Mouse (Mus musculus) kidney, embryonic 14.5 days (tissue): ENCODE measurements at regions not wholly inside any gene's neighbourhood (a gene's known extent, or its start where the extent isn't known, plus 50 kb on each side); places are given as distances from the start of the nearest gene placed in this dataset.
A peak's percentile ranks its signal among the peaks of the same experiment; 100 is the strongest.

ENCODE experiments used
- ATAC-seq: fragments of 200-750 bp; cut with Nextera tagmentation; 2 replicates; pipeline ENCODE4 v1.8.0; 2017; ENCODE audit warnings: moderate number of reproducible peaks, mild to moderate bottlenecking, moderate TSS enrichment, moderate library complexity; ENCODE audit not compliant: low FRiP score, low TSS enrichment
- H3K27ac ChIP-seq: fragments of 300-500 bp; sonication (generic); 2 replicates; pipeline ENCODE4 v1.5.1; 2014; ENCODE audit warnings: low read depth, mild to moderate bottlenecking, low read length, moderate library complexity, mixed read lengths
- H3K27me3 ChIP-seq: fragments of 300-500 bp; sonication (generic); 2 replicates; pipeline ENCODE4 v1.6.1; 2014; ENCODE audit warnings: mild to moderate bottlenecking, low read length; ENCODE audit not compliant: control insufficient read depth, insufficient read depth
- H3K36me3 ChIP-seq: fragments of 300-500 bp; sonication (generic); 2 replicates; pipeline ENCODE4 v1.6.1; 2014; ENCODE audit warnings: low read length, mixed read lengths; ENCODE audit not compliant: control insufficient read depth, insufficient read depth
- H3K4me1 ChIP-seq: fragments of 300-500 bp; sonication (generic); 2 replicates; pipeline ENCODE4 v1.6.1; 2014; ENCODE audit warnings: low read length, mixed read lengths; ENCODE audit not compliant: control insufficient read depth, insufficient read depth
- H3K4me2 ChIP-seq: fragments of 300-500 bp; sonication (generic); replicated peaks from 2 replicates; pipeline ENCODE4 v1.6.1; 2014; ENCODE audit warnings: low read depth, mild to moderate bottlenecking, low read length
- H3K4me3 ChIP-seq: fragments of 300-500 bp; sonication (generic); 2 replicates; pipeline ENCODE4 v1.5.1; 2014; ENCODE audit warnings: mild to moderate bottlenecking, low read length
- H3K9ac ChIP-seq: fragments of 300-500 bp; sonication (generic); 2 replicates; pipeline ENCODE4 v1.6.1; 2014; ENCODE audit warnings: low read depth, mild to moderate bottlenecking, low read length, moderate library complexity
- H3K9me3 ChIP-seq: fragments of 300-500 bp; sonication (generic); 2 replicates; pipeline ENCODE4 v1.6.1; 2016; ENCODE audit warnings: low read length; ENCODE audit not compliant: control insufficient read depth
- WGBS: fragments of 180-500 bp; shearing (Covaris S2); extraction: QIAGEN DNeasy Blood & Tissue Kit; methylation state at CpG from one replicate; pipeline ENCODE4 v1.1.7; 2014; 5-methylcytosine and 5-hydroxymethylcytosine counted together

- H3K36me3 ChIP-seq = no peaks in the 10 kb centered on the region
- peak; percentile 88 for ATAC-seq
- H3K9me3 ChIP-seq = no peaks in the 10 kb centered on the region
- no peak overlapping the region for H3K4me3 ChIP-seq
- 0 out of 2 replicates have a peak, but pooled peaks cover 2% of the 10 kb centered on the region for H3K27me3 ChIP-seq
- peaks cover 11% of the 10 kb centered on the region; the same call in 1 of the 2 replicates for H3K4me1 ChIP-seq
- H3K9ac ChIP-seq = no peak overlapping the region
- peak overlapping the region; percentile 80 for H3K27ac ChIP-seq
- WGBS = 11% methylated on average over 8 of the region's 8 CpGs
- H3K4me2 ChIP-seq = peak overlapping the region; percentile 15; the same call in 1 of the 2 replicates
Measured at GRCm38 (mm10) chr9:94239479-94240241, 298.2 kb downstream of the 1190002N15Rik start.

GRCm38 (mm10) chr9:94238565-94238964 lies 299.3 kb downstream of the 1190002N15Rik start:
- H3K27me3 ChIP-seq = 0 out of 2 replicates have a peak, but pooled peaks cover 2% of the 10 kb centered on the region
- peak; percentile 76 for ATAC-seq
- H3K4me3 ChIP-seq = no peak overlapping the region
- no peak overlapping the region for H3K4me2 ChIP-seq
- H3K36me3 ChIP-seq = no peaks in the 10 kb centered on the region
- H3K27ac ChIP-seq = 0 out of 2 replicates have a peak overlapping the region, but pooled peaks have one; percentile 80
- no peak overlapping the region for H3K9ac ChIP-seq
- no peaks in the 10 kb centered on the region for H3K9me3 ChIP-seq
- peaks cover 11% of the 10 kb centered on the region; the same call in 1 of the 2 replicates for H3K4me1 ChIP-seq

GRCm38 (mm10) chr9:94229537-94229936 lies 308.3 kb downstream of the 1190002N15Rik start:
- ATAC-seq = 0 out of 2 replicates have a peak, but pooled peaks have one; percentile 64

GRCm38 (mm10) chr9:94219116-94219515 lies 318.8 kb downstream of the 1190002N15Rik start:
- Histone ChIP-seq H3K9ac (no peak overlapping the region), H3K4me2 (no peak overlapping the region), H3K4me3 (no peak overlapping the region), H3K9me3 (no peaks in the 10 kb centered on the region), H3K27me3 (no peaks in the 10 kb centered on the region), H3K36me3 (no peaks in the 10 kb centered on the region), H3K27ac (no peak overlapping the region), H3K4me1 (no peaks in the 10 kb centered on the region)
- WGBS = 83% methylated on average over 2 of the region's 2 CpGs
- no peak for ATAC-seq

More at GRCm38 (mm10) chr9:94229537-94229936, 308.3 kb downstream of the 1190002N15Rik start:
- Histone ChIP-seq H3K9ac (no peak overlapping the region), H3K9me3 (no peaks in the 10 kb centered on the region), H3K27ac (no peak overlapping the region), H3K4me2 (no peak overlapping the region), H3K4me3 (no peak overlapping the region), H3K4me1 (no peaks in the 10 kb centered on the region), H3K36me3 (no peaks in the 10 kb centered on the region), H3K27me3 (no peaks in the 10 kb centered on the region)
- 52% methylated on average over 2 of the region's 2 CpGs for WGBS

DNA sequence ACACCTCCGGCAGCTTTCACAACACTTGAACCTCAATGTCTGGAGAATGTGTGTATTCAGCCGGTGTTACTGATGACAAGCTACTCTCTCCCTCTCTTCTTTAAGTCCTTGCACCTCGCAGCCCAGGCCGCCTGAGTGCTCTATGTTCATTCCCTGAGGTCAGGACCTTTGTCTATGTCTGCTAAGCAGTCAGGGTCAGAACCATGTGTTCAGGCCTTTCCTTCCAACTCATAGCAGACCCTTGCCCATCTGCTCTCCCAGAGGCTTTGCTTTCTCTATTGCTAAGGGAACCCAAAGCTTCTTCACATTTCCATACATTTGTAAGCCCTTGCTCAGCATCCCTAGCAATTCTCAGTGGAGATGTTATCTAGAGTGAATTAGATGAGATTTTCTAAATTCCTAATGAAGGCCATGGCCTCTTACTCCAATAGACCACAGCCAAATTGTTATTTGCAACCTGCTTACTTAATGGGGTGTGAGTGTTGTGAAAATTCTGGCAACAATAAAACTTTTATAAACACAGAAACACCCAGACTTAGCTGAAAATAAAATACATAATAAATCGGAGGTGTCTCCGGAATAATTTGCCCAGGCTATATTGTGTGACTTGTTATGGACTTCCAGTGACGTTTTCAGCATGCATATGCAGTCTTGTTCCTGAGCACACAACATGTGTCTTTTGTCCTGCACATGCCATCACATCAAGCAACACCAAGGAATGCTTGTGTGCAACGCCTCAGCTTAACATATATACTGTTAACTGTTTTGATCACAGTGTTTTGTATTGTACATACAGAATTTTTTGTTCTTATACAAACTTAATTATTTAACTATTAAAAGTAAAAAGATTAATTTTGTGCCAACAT lies 321.2 kb downstream of the 1190002N15Rik start:
- no peak for ATAC-seq
- Histone ChIP-seq H3K36me3 (no peaks in the 10 kb centered on the region), H3K9me3 (no peaks in the 10 kb centered on the region), H3K9ac (no peak overlapping the region), H3K27ac (no peak overlapping the region), H3K4me2 (no peak overlapping the region), H3K27me3 (no peaks in the 10 kb centered on the region), H3K4me3 (no peak overlapping the region), H3K4me1 (no peaks in the 10 kb centered on the region)
- 68% methylated on average over 8 of the region's 8 CpGs for WGBS

DNA sequence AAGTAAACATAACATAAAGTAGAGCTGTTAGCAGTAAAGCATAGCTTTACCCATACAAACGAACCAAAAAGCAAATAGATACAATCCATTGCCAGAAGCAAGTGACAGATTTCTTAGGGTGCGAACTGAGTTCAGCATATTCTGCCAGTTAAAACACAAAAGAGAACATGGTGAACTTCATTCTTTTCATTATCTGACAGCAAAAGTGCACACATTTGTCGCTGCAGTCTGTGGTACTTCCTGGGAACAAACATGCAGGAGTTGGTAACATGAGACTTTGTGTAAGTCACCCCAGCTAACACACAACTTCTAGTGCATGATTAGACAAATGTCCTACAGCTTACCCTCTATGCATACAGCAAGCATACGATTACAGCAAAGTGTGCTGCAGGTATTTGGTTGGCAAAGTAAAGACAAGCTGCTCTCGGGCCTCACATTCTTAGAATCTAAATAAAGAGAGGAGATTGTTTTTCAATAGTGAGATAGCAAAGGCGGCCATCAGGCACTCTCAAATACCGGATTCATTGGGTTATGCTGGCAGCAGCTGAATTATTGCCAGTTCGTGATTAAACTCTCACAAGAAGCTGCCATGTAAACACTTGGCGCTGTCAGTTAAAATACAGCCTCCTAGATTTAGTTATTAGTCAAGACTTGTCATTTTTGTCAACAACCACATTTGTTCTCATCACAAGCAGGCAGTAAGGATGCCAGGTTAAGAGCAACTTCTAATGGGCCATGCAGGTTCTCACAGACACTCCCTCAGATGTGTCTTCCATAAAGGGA lies 327.2 kb downstream of the 1190002N15Rik start:
- 44% methylated on average over 9 of the region's 9 CpGs for WGBS
- H3K4me1 ChIP-seq = no peaks in the 10 kb centered on the region
- no peaks in the 10 kb centered on the region for H3K27me3 ChIP-seq
- no peak overlapping the region for H3K27ac ChIP-seq
- ATAC-seq = no peak
- H3K9me3 ChIP-seq = no peaks in the 10 kb centered on the region
- no peak overlapping the region for H3K4me2 ChIP-seq
- H3K36me3 ChIP-seq = no peaks in the 10 kb centered on the region
- no peak overlapping the region for H3K9ac ChIP-seq
- no peak overlapping the region for H3K4me3 ChIP-seq

DNA sequence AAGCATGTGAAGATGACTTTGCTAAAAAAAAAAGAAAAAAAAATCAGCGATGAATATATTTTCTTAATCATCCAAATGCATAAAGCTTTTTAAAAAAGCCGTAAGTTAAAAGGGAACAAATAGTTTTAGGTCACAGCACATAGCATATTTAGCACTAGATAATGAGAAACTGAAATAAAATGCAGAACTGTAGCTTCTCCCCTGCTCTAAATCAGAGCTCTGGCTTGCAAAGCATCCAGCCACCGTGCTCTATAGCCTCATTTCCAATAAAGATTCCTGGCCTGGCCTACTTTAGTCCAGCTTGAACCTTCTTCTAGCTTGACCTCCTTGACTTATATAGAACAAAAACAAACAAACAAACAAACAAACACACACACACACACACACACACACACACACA lies 328.9 kb downstream of the 1190002N15Rik start:
- no peaks in the 10 kb centered on the region for H3K9me3 ChIP-seq
- H3K4me1 ChIP-seq = no peaks in the 10 kb centered on the region
- no peaks in the 10 kb centered on the region for H3K27me3 ChIP-seq
- no peak overlapping the region for H3K4me3 ChIP-seq
- no peak overlapping the region for H3K9ac ChIP-seq
- H3K36me3 ChIP-seq = no peaks in the 10 kb centered on the region
- no peak overlapping the region for H3K4me2 ChIP-seq
- H3K27ac ChIP-seq = no peak overlapping the region
- ATAC-seq = no peak
- 89% methylated on average over 3 of the region's 3 CpGs for WGBS

- Histone ChIP-seq H3K27me3 (no peaks in the 10 kb centered on the region), H3K9ac (no peak overlapping the region), H3K4me3 (no peak overlapping the region), H3K9me3 (no peaks in the 10 kb centered on the region), H3K36me3 (no peaks in the 10 kb centered on the region), H3K27ac (no peak overlapping the region), H3K4me2 (no peak overlapping the region), H3K4me1 (no peaks in the 10 kb centered on the region)
- no peak for ATAC-seq
- WGBS = 100% methylated on average over 1 of the region's 1 CpGs
Measured at GRCm38 (mm10) chr9:94200892-94201291, 337.0 kb downstream of the 1190002N15Rik start.
